Mouse (Mus musculus) liver, postnatal 0 days (tissue): Measurements from ENCODE around the gene Rnf126.

Experiments used
- CTCF ChIP-seq: sonication (generic); IDR thresholded peaks from 2 replicates; pipeline ENCODE4 v1.5.1; 2016; ENCODE audit warnings: antibody characterized with exemption, low read depth
- EP300 ChIP-seq: IDR thresholded peaks from 2 replicates; pipeline ENCODE4 v1.6.1; 2016; ENCODE audit warnings: antibody characterized with exemption, low read depth, mild to moderate bottlenecking

- TF ChIP-seq CTCF: no peak
- TF ChIP-seq EP300: no peak
These were observed 23.6 kb downstream of the Rnf126 start for GRCm38 (mm10) chr10:79743161-79743560.
